Mouse (Mus musculus) frontal cortex, adult (tissue): ENCODE measurements at regions not wholly inside any gene's neighbourhood (a gene's known extent, or its start where the extent isn't known, plus 50 kb on each side); places are given as distances from the start of the nearest gene placed in this dataset.

Source experiments
- ATAC-seq: cut with Nextera tagmentation; 2 replicates; pipeline ENCODE4 v1.9.2; 2017; ENCODE audit warnings: mild to moderate bottlenecking, moderate library complexity, mixed read lengths; ENCODE audit not compliant: low TSS enrichment

- ATAC-seq = peak; percentile 91
Observed at GRCm38 (mm10) chr1:117243599-117243998, 440.8 kb downstream of the Gm19965 start.

- peak; percentile 84 for ATAC-seq
Observed at GRCm38 (mm10) chr1:117248342-117248741, 445.6 kb downstream of the Gm19965 start.

- no peak for ATAC-seq
Observed at GRCm38 (mm10) chr1:117290746-117291145, 406.2 kb upstream of the Gm28363 start.

GRCm38 (mm10) chr1:117299232-117299631 lies 397.7 kb upstream of the Gm28363 start:
- ATAC-seq = peak; percentile 95
